Mouse (Mus musculus) retina, adult 2 months (tissue): Measurements from ENCODE around the gene H2-Aa.

Source experiments
- DNase-seq: peaks from one replicate; pipeline ENCODE4 v3.0.0-alpha.2; 2012; ENCODE audit warnings: low read depth, low spot score

The H2-Aa gene

DNA sequence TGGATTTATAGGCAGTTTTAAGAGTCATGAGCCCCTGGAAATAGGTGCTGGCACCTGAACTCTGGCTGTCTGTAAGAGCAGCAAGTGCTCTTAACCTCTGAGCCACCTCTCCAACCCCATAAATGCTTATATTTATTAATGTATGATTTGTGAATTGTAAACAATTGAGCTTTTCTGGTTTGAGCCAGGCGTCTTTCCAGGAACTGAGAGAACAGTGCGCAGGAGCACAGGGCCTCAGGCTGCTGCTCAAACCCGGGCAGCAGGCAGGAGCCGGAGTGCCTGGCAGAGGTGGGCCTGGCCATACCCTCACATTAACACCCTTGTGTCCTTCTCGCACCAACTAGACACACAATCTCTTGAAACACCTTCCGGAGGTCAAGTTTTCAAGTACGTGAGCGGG, 12.4 kb upstream of the H2-Aa start:
- no peak for DNase-seq

DNA sequence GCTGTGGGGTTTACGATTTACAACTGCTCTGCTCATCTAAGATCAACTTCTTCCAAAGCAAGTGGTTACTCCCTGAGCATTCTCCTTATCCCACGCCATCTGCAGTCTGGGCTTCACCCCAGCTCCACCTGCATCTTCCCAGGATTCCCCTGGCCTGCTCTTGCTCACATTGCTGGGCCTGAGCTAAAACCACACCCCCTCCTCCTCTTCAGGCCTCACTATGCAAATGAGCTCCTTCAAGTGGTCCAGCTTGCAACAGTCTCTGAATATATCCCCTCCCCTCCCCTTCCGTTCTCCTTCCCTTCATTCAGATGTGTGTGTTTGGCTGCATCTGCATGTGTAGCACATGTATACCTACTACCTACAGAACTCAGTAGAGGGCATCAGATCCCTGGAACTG, 11.7 kb upstream of the H2-Aa start:
- DNase-seq = no peak

GRCm38 (mm10) chr17:34295891-34296794, 8.5 kb upstream of the H2-Aa start:
- no peak for DNase-seq

- no peak for DNase-seq
Measured at GRCm38 (mm10) chr17:34295307-34295706, 7.7 kb upstream of the H2-Aa start.

DNA sequence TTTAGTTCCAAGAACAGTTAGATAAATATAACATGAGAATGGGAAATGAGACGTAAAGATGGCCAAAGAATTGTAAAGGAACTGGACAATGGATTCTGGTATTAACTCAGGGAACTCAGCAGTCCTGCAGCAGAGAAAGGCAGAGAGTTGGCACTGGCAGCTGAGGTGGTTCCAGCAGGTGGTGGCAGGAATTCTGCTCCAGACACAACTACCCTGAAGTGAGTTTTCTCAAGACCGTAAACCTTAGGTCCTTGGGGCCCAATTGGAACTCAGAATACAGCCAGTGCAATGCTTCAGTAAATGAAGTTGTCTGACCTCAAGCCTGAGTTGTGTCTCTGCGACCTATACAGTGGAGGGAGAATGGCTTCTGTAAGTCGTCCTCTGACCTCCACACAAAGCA, 6.6 kb upstream of the H2-Aa start:
- DNase-seq = no peak

DNA sequence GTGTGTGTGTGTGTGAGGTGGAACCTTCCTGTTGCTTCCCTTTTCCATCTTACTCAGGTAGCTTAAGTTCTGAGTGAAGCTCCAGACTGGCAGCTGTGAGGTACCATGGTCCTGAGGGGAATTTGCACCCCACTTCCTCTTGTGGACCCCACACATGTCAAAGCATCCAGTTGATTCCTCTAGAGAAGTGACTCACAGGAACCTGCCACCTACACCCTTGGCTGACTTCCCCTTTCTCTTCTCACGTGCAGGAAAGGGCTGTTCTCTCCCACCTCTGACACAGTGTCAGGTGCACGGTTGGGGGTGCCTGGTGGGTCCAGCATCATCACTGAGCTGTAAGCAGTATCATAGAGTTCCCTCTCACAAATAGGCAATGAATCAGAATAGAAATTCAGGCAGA, 5.9 kb upstream of the H2-Aa start:
- no peak for DNase-seq

- no peak for DNase-seq
Measured at GRCm38 (mm10) chr17:34292570-34292969, 4.9 kb upstream of the H2-Aa start.

DNA sequence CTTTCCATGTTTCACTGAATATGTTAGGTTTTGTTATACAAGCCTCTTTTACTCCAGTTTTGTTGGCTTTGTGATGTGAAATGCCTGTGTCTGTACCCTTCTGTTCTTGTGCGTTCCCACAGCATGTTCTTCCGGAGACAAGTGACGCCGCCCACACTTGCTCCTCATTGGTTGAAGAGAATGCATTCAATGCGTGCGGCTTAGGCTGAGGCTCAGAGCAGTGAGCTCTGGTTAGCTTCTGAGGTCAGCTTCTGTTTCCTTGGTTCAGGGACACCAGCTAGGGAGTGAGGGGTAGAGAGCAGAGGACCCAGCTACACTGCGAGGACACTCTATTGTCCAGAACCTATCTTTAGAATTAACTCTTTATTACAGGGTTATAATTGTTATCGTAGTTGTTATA, 4.0 kb upstream of the H2-Aa start:
- DNase-seq = no peak

GRCm38 (mm10) chr17:34288131-34288530, 508 bp upstream of the H2-Aa start:
- no peak for DNase-seq

- no peak for DNase-seq
Measured at GRCm38 (mm10) chr17:34286999-34287398, 624 bp downstream of the H2-Aa start.

GRCm38 (mm10) chr17:34286501-34286900, 1.1 kb downstream of the H2-Aa start:
- DNase-seq = no peak

DNA sequence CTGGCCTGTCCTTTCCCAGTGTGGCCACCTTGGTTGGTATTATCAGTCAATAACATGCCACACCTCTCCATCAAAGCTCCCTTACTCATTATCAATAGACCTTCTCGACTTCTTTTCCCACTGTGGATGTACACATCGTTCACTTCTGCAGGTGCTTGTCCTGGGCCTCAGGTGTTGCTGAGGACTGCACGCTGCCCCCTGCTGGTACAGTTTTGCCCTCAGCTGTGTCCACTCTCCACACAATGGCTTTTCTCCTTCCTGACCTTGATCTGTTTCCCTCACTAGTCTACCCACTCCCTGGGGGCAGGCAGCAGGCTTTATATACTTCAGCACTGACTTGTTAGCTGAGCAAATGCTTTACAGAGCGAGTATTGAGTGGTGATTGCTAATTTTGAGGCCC, 1.8 kb downstream of the H2-Aa start:
- no peak for DNase-seq

DNA sequence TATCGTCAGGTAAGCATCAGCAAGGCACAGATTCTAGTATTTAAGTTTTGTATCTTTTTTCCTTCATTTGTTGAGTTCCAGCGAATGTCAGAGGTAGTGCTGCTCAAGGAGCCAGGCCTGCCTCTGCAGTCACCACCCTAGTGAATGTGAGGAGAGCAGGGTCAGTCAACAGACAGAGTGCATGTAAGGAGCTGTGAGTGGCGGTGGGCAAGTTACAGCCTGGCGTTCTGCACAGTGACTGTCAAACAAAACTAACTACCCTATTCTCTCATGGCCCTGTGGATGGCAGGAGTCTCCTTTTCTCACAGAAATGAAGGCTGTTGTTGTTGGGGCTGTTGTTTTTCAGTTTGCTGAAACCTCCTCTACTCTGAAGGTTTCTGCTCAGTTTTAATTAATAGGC, 2.3 kb downstream of the H2-Aa start:
- no peak for DNase-seq

- DNase-seq = no peak
Measured at GRCm38 (mm10) chr17:34281836-34282235, 5.8 kb downstream of the H2-Aa start.

DNA sequence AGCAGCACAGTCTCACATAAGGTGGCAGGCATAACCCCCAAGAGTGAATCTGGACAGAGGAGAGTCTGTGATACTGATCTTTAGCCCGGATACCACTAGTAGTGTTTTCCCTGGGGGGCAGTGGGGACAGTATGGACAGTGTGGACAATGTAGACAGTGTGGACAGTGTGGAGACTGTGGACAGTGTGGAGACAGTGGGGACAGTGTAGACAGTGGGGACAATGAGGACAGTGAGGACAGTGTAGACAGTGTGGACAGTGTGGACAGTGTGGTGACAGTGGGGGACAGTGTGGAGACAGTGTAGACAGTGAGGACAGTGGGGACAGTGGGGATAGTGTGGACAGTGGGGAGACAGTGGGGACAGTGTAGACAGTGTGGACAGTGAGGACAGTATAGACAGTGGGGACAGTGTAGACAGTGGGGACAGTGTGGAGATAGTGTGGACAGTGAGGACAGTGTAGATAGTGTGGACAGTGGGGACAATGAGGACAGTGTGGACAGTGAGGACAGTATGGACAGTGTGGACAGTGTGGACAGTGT, 7.1 kb downstream of the H2-Aa start:
- DNase-seq = no peak

DNA sequence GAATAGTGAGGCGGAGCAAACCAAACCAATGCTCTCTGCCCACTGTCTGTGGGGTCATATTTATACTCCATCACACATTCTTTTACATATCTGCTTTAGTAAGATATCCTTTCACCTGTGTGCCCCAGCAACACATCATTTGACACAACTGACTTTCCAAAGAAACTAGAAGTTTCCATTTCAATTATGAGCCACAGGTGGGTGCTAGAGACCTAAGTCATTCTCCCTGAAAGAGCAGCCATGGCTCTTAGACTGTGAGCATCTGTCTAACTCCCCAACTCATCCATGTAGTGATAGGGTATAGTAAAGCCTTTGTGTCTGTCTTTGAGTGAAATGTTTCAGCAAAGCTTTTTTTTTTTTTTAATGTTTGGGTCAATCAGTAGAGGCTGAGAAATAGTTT, 15.5 kb downstream of the H2-Aa start:
- no peak for DNase-seq

GRCm38 (mm10) chr17:34270940-34271339, 16.7 kb downstream of the H2-Aa start:
- DNase-seq = no peak

DNA sequence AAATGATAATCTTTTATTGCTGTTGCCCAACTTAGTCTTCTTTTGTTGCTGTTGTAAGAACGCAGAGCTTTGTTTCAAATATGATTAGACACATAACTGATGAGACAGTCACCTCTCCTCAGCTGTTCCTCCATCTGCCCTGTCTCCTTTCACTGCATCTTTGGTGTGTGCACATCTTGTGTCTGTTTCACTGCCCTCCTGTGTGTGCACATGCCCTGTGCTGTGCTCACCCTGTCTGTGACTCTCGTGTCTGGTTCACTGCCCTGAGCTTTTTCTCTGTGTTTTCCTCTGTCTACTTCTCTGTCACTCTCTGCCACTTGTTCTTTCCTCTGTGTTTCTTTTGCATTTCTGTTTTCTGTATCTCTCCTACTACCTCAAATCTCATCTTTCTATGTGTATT, 17.4 kb downstream of the H2-Aa start:
- no peak for DNase-seq

GRCm38 (mm10) chr17:34269817-34270216, 17.8 kb downstream of the H2-Aa start:
- no peak for DNase-seq

DNA sequence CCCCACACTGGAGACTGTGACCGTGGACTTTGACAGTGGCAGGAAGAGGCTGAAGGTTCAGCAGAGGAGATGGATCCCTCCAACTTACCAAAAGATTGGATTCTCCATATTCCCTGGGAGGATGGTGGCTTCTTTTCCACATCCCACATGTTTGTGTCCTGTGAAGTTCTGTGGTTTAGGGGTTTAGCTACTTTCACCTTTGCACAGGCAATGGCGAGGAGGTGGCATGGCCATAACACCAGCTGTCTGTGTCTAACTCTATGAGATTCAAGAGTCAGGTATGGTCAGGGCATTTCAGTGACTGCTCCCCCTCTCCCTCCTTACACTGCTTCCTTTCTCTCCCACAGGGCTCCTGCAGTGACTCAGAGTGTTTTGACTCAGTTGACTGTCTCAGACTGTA, 18.9 kb downstream of the H2-Aa start:
- no peak for DNase-seq

GRCm38 (mm10) chr17:34268262-34268661, 19.4 kb downstream of the H2-Aa start:
- no peak for DNase-seq

GRCm38 (mm10) chr17:34264452-34265351, 22.9 kb downstream of the H2-Aa start:
- DNase-seq = no peak
